Mouse (Mus musculus): ENCODE data around the gene 9230102O04Rik. TPM values are rescaled to one million over a fixed set of nuclear protein-coding genes. Genes with fewer than 3 reads are reported as not detected.

9230102O04Rik gene
- polyA plus RNA-seq (2015; fragmentation: Nextera tagmentation; extraction: Ambion mirVana) = 6.7 and 7.2 TPM in 2 replicates

DNA sequence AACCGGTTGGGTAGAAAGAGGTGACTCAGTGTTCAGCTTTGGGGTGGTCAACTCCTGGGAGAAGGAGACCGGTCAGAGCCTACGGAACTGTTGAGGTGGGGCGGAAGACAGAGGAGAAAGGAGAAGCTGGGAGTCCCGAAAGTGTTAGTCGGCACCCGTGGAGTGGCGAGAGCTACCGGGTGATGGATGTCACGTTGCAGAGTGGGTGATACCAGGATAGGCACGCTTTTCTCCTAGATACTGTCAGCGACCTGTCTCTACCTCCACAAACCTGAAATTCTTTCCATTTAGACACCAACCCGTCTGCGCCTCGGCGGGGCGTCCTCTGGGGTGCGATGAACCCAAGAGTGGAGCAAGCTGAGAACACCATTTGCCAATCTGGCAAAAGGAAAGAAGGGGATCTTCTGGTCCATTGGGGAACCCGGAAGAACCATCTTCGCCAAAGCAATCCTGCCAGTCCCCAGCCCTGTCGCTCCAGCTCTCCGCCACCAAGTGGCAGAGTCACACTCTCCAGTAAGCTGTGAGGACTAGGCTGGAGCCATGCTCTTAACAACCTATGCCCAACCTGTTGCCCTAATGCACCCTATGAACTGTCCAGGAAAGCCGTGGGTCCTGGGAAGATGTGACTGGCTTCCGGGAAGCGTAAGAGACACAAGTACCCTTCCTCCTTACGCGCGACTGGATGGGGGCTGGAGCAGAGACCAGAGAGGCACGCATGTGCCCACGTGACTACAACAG is at the start of gene 9230102O04Rik:
9230102O04Rik (minus strand) TSS at position 628 of the 738 bp plus-strand sequence.
- H3K9me3 ChIP-seq (ENCODE audit: low read length) = no peaks in the 10 kb centered on the region
- peak within 1 kb of the TSS; percentile 80 for H3K27ac ChIP-seq (ENCODE audit: low read length)
- no peaks in the 10 kb centered on the region for H3K4me1 ChIP-seq (ENCODE audit: insufficient read depth, low read length)
- peak within 1 kb of the TSS; percentile 55 for H3K9ac ChIP-seq (replicated peaks; ENCODE audit: low read length)
- H3K4me2 ChIP-seq (replicated peaks; ENCODE audit: low read depth, low read length) = peak within 1 kb of the TSS; percentile 48
- H3K36me3 ChIP-seq (ENCODE audit: insufficient read depth, low read length) = no peaks in the 10 kb centered on the region
- 0% methylated on average over 30 of the region's 30 CpGs for WGBS
- H3K4me3 ChIP-seq (ENCODE audit: low read length) = peak within 1 kb of the TSS; percentile 39
- H3K27me3 ChIP-seq (ENCODE audit: insufficient read depth, low read length) = peaks cover 92% of the 10 kb centered on the region
- ATAC-seq (ENCODE audit: low FRiP score, low TSS enrichment) = peak; percentile 92

DNA sequence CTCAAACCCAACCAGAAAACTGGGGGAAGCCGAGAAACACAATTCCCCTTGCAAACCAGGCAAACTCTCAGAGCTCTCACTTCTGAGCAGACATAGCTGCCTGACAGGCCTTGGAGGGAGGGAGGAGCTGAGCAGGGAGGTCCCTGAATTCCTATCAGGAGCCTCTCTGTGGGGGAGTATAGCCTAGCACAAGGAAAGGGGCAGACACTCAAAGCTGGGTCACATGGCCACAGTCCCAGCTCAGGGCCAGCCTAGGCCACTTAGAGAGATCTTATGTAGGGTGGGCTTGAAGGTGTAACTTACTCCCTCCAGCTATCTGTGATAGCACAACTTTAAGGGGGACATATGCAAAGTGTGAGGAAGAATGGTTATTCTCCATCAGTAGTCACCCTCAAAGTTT is 46.6 kb upstream of the 9230102O04Rik start:
- no peak overlapping the region for H3K4me2 ChIP-seq (replicated peaks; ENCODE audit: low read depth, low read length)
- no peak overlapping the region for H3K9ac ChIP-seq (replicated peaks; ENCODE audit: low read length)
- ATAC-seq (ENCODE audit: low FRiP score, low TSS enrichment) = peak; percentile 72
- H3K9me3 ChIP-seq (ENCODE audit: low read length) = no peaks in the 10 kb centered on the region
- H3K27ac ChIP-seq (ENCODE audit: low read length) = no peak overlapping the region
- H3K4me3 ChIP-seq (ENCODE audit: low read length) = no peak overlapping the region
- H3K36me3 ChIP-seq (ENCODE audit: insufficient read depth, low read length) = no peaks in the 10 kb centered on the region; the same call in 1 of the 2 replicates
- H3K4me1 ChIP-seq (ENCODE audit: insufficient read depth, low read length) = no peaks in the 10 kb centered on the region
- H3K27me3 ChIP-seq (ENCODE audit: insufficient read depth, low read length) = no peaks in the 10 kb centered on the region
- 33% methylated on average over 1 of the region's 1 CpGs for WGBS

DNA sequence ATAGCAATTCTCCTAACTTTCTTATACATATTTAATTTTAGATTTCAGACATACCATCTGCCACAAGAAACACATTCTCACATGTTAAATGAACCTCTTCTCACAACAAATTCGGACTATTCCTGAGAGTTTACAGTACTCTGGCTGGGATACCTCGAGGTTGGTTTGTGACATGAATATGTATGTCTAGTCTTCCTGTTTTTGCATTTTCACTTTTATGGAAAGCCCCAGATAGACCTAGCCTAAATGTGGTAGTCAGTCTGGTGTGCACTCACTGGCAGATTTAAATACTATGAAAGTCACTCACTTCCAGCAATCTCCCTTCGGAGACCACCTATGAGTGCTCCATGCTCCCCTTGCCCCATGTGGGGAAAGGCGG is 37.6 kb upstream of the 9230102O04Rik start:
- Histone ChIP-seq H3K4me1 (ENCODE audit: insufficient read depth, low read length) (0 out of 2 replicates have a peak, but pooled peaks cover 4% of the 10 kb centered on the region), H3K9ac (replicated peaks; ENCODE audit: low read length) (no peak overlapping the region), H3K4me3 (ENCODE audit: low read length) (no peak overlapping the region), H3K27me3 (ENCODE audit: insufficient read depth, low read length) (no peaks in the 10 kb centered on the region), H3K36me3 (ENCODE audit: insufficient read depth, low read length) (0 out of 2 replicates have a peak, but pooled peaks cover 4% of the 10 kb centered on the region), H3K4me2 (replicated peaks; ENCODE audit: low read depth, low read length) (no peak overlapping the region), H3K9me3 (ENCODE audit: low read length) (no peaks in the 10 kb centered on the region), H3K27ac (ENCODE audit: low read length) (no peak overlapping the region)
- no peak for ATAC-seq (ENCODE audit: low FRiP score, low TSS enrichment)
- WGBS = 89% methylated on average over 4 of the region's 4 CpGs

DNA sequence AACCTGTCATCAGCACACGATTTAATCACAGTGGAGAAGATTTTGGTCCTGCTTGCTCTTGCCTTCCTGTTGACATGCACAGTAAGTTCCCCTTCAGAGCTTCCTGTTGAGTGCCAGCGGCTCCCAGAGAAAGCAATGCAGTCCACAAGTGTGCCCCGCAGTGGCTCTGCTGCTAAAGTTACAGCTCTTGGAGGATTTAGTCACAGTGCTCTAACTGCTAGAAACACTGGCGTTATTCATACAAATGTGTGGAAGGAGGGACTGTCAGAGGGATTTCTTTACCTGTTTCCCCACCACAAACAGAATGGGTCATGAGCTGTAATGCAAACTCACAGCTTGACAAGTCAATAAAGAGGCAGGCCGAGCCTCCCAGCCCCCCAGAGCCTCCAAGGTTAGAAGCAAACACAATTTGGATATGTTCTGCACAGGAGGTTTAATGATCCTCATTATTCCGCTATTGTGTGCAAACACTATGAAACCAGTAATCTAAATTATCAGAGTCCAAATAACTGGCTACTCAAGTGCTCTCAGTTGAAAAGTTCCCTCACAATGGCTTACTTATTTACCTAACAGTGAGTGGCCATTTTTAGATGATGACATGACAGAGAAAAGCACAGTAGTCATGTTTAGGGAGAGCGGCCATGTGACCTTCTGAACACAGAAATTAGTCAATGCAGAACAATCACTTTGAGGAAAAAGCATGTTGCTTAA is 37.0 kb upstream of the 9230102O04Rik start:
- Histone ChIP-seq H3K4me1 (ENCODE audit: insufficient read depth, low read length) (0 out of 2 replicates have a peak, but pooled peaks cover 4% of the 10 kb centered on the region), H3K9me3 (ENCODE audit: low read length) (no peaks in the 10 kb centered on the region), H3K9ac (replicated peaks; ENCODE audit: low read length) (0 out of 2 replicates have a peak overlapping the region, but pooled peaks have one; percentile 31), H3K36me3 (ENCODE audit: insufficient read depth, low read length) (0 out of 2 replicates have a peak, but pooled peaks cover 4% of the 10 kb centered on the region), H3K27ac (ENCODE audit: low read length) (peak overlapping the region; percentile 48; the same call in 1 of the 2 replicates), H3K27me3 (ENCODE audit: insufficient read depth, low read length) (no peaks in the 10 kb centered on the region), H3K4me3 (ENCODE audit: low read length) (no peak overlapping the region), H3K4me2 (replicated peaks; ENCODE audit: low read depth, low read length) (no peak overlapping the region)
- 44% methylated on average over 7 of the region's 7 CpGs for WGBS
- peak; percentile 54; the same call in 1 of the 2 replicates for ATAC-seq (ENCODE audit: low FRiP score, low TSS enrichment)

DNA sequence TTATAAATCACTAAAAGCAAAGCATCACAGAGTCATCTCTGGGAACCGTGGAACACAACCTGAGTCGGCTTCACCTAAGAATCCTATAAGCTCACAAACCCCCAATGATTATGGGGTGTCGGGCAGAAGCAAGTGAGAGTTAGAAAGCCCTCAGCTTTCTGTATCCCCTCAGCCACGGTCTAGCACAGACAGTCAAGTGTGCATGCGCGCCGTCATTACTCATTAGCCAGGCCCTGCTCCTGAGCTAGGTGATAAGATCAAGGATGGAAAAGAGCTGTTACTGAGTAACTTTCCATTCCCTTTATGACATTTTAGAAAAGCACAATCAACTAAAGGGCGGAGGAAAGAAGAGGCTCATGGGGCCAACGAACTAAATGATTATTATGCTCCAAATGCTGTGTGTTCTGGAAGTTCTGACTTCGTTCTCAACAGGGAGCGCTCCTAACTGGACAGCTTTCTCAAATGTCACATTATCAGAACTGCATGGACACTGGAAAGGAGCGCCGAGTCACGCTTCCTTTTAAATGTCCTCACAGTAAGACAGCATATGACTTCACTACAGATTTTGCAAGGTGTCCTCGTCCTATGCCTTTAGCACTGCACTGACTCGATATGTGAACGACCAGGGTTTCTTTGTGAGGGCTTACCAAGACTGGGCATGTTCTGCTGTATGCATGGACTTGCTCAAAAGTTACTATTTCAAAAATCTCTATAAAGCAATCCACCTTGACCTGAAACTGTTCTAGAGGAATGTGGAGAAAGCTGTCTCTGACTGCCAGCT is 29.5 kb upstream of the 9230102O04Rik start:
- H3K27me3 ChIP-seq (ENCODE audit: insufficient read depth, low read length) = no peaks in the 10 kb centered on the region
- H3K9me3 ChIP-seq (ENCODE audit: low read length) = no peaks in the 10 kb centered on the region
- 67% methylated on average over 17 of the region's 17 CpGs for WGBS
- peak overlapping the region; percentile 21 for H3K4me2 ChIP-seq (replicated peaks; ENCODE audit: low read depth, low read length)
- H3K4me3 ChIP-seq (ENCODE audit: low read length) = no peak overlapping the region
- peak overlapping the region; percentile 90 for H3K27ac ChIP-seq (ENCODE audit: low read length)
- peaks cover 15% of the 10 kb centered on the region for H3K36me3 ChIP-seq (ENCODE audit: insufficient read depth, low read length)
- ATAC-seq (ENCODE audit: low FRiP score, low TSS enrichment) = peak; percentile 92
- H3K9ac ChIP-seq (replicated peaks; ENCODE audit: low read length) = no peak overlapping the region; the same call in 1 of the 2 replicates
- peaks cover 9% of the 10 kb centered on the region for H3K4me1 ChIP-seq (ENCODE audit: insufficient read depth, low read length)

DNA sequence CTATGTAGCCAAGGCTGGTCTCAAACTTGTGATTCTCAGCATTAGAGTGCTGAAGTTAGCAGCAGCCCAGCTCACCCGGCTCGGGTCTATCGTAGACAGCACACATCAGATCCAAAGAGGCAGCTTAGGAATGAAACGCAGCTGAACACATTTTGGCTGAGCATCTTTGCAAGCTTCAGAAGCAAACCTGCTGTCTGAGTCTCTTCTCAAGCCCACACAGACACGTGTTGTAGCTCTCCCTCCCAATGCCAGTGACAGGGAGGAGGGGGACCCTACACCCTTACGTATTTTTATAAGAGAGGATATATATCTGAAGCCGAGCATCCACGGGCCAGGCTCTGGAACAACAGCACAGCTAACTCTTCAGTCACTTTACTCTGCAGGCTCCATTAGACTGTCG is 28.3 kb upstream of the 9230102O04Rik start:
- H3K27me3 ChIP-seq (ENCODE audit: insufficient read depth, low read length) = no peaks in the 10 kb centered on the region
- H3K4me1 ChIP-seq (ENCODE audit: insufficient read depth, low read length) = peaks cover 9% of the 10 kb centered on the region
- ATAC-seq (ENCODE audit: low FRiP score, low TSS enrichment) = no peak
- peaks cover 15% of the 10 kb centered on the region for H3K36me3 ChIP-seq (ENCODE audit: insufficient read depth, low read length)
- no peak overlapping the region for H3K4me3 ChIP-seq (ENCODE audit: low read length)
- 0 out of 2 replicates have a peak overlapping the region, but pooled peaks have one; percentile 34 for H3K27ac ChIP-seq (ENCODE audit: low read length)
- no peak overlapping the region for H3K9ac ChIP-seq (replicated peaks; ENCODE audit: low read length)
- 84% methylated on average over 9 of the region's 9 CpGs for WGBS
- H3K4me2 ChIP-seq (replicated peaks; ENCODE audit: low read depth, low read length) = no peak overlapping the region
- H3K9me3 ChIP-seq (ENCODE audit: low read length) = no peaks in the 10 kb centered on the region

DNA sequence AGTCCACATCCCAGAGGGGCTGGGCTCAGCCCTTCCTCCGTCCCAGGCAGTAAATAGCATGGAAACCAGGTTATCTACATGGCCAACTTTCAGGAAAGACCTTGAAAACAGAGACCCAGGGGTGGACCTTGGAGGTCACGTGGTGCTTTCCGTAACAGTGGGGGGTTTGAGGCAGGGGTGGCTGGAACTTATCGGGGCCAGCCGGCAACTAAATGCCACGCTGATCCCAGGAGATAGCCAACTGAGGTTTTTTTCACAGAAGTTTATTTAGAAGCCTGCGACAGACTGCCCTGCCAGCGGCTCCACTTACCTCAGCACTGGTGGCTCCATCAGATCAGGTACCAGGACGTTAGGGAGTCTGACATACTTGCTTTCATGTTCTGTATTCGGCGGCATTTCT is 16.7 kb upstream of the 9230102O04Rik start:
- H3K4me3 ChIP-seq (ENCODE audit: low read length) = peak overlapping the region; percentile 32
- 0 out of 2 replicates have a peak, but pooled peaks have one; percentile 20 for ATAC-seq (ENCODE audit: low FRiP score, low TSS enrichment)
- no peaks in the 10 kb centered on the region for H3K36me3 ChIP-seq (ENCODE audit: insufficient read depth, low read length)
- WGBS = 7% methylated on average over 11 of the region's 11 CpGs
- peak overlapping the region; percentile 29; the same call in 1 of the 2 replicates for H3K27ac ChIP-seq (ENCODE audit: low read length)
- H3K9me3 ChIP-seq (ENCODE audit: low read length) = no peaks in the 10 kb centered on the region
- H3K27me3 ChIP-seq (ENCODE audit: insufficient read depth, low read length) = 0 out of 2 replicates have a peak, but pooled peaks cover 5% of the 10 kb centered on the region
- peaks cover 5% of the 10 kb centered on the region; the same call in 1 of the 2 replicates for H3K4me1 ChIP-seq (ENCODE audit: insufficient read depth, low read length)
- peak overlapping the region; percentile 2 for H3K9ac ChIP-seq (replicated peaks; ENCODE audit: low read length)
- peak overlapping the region; percentile 37 for H3K4me2 ChIP-seq (replicated peaks; ENCODE audit: low read depth, low read length)

DNA sequence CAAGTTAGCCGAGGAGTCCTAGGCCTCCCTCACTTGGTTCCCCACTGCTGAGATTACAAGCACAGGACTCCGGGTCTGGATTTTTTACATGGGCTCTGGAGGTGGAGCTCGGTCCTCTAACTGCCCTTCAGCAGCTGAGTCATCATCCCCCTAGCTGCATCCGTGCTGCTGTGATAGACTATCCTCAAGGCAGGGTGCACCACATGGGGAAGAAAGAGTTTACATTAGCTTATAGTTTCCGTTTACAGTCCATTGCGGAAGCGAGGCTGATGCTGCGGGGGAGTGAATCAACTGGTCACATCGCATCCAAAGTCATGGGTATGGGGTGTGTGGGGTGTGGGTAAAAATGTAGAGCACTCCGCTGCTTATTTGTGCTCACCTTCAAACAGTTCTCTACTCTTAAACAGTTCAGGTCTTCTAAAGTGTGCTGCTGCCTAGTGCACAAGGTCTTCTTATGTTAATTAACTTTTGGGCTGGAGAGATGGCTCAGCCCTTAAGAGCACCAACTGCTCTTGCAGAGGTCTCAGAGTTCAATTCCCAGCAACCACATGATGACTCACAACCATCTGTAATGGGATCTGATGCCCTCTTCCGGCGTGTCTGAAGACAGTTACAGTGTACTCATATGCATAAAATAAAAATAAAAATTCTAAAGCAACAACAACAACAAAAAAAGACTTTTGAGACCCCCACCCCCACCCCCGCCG is 14.7 kb upstream of the 9230102O04Rik start:
- Histone ChIP-seq H3K4me1 (ENCODE audit: insufficient read depth, low read length) (peaks cover 5% of the 10 kb centered on the region; the same call in 1 of the 2 replicates), H3K36me3 (ENCODE audit: insufficient read depth, low read length) (no peaks in the 10 kb centered on the region), H3K9me3 (ENCODE audit: low read length) (no peaks in the 10 kb centered on the region), H3K4me3 (ENCODE audit: low read length) (no peak overlapping the region), H3K4me2 (replicated peaks; ENCODE audit: low read depth, low read length) (no peak overlapping the region), H3K27ac (ENCODE audit: low read length) (no peak overlapping the region), H3K9ac (replicated peaks; ENCODE audit: low read length) (no peak overlapping the region), H3K27me3 (ENCODE audit: insufficient read depth, low read length) (peaks cover 13% of the 10 kb centered on the region)
- ATAC-seq (ENCODE audit: low FRiP score, low TSS enrichment) = no peak
- WGBS = 58% methylated on average over 14 of the region's 14 CpGs

DNA sequence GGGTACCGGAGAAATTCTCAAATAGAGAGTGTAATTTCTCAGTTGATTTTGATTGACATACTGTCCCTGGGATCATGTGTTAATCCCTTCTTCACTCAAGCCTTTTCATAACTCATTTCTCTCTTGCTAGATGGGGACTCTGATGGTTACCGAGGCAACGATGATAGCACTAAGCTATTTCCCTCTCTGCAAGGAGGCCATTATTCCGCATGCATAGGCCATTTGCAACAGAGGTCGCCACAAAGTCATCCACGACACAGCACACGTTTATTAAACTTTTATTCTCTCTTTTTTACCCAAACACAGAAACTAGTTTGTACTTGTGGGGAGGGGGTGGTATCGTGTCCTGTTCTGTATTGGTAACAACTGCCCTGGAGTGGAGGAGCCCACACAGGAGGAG is 8.5 kb upstream of the 9230102O04Rik start:
- H3K9ac ChIP-seq (replicated peaks; ENCODE audit: low read length) = no peak overlapping the region
- 8% methylated on average over 8 of the region's 8 CpGs for WGBS
- H3K4me2 ChIP-seq (replicated peaks; ENCODE audit: low read depth, low read length) = no peak overlapping the region
- H3K4me1 ChIP-seq (ENCODE audit: insufficient read depth, low read length) = peaks cover 7% of the 10 kb centered on the region; the same call in 1 of the 2 replicates
- H3K36me3 ChIP-seq (ENCODE audit: insufficient read depth, low read length) = no peaks in the 10 kb centered on the region
- no peaks in the 10 kb centered on the region for H3K9me3 ChIP-seq (ENCODE audit: low read length)
- no peak for ATAC-seq (ENCODE audit: low FRiP score, low TSS enrichment)
- H3K27me3 ChIP-seq (ENCODE audit: insufficient read depth, low read length) = peaks cover 74% of the 10 kb centered on the region
- H3K27ac ChIP-seq (ENCODE audit: low read length) = no peak overlapping the region; the same call in 1 of the 2 replicates
- no peak overlapping the region for H3K4me3 ChIP-seq (ENCODE audit: low read length)
